Mouse (Mus musculus): ENCODE measurements around the gene Agk.
A peak's percentile ranks its signal among the peaks of the same experiment; 100 is the strongest.

Agk gene

GRCm38 (mm10) chr6:40324897-40325841 is at the start of gene Agk:
Agk (plus strand) TSS chr6:40325172.
- peak; percentile 38 to 65 for DNase-seq (ENCODE audit: low spot score in 2 of 2)

DNA sequence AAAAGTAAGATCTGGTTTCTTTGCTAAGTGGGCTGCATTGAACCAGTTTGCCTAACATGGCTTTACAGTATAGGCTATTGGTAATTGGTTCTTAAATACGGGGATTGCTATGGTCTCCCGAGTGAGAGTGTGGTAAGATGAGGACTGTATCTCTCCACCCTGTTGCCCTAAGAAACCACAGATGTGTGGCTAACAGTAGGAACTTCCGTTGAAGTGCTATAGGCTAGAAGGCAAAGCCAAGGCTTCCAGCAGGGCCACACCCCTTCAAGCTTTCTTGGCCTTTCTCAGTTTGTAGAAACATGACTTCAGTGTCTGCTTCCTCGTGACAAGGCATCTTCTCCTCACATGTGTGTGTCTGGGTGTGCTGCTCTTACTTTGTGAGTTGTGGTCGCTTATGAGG is 24.3 kb upstream of the Agk start:
- DNase-seq (ENCODE audit: low spot score in 2 of 2) = no peak

DNA sequence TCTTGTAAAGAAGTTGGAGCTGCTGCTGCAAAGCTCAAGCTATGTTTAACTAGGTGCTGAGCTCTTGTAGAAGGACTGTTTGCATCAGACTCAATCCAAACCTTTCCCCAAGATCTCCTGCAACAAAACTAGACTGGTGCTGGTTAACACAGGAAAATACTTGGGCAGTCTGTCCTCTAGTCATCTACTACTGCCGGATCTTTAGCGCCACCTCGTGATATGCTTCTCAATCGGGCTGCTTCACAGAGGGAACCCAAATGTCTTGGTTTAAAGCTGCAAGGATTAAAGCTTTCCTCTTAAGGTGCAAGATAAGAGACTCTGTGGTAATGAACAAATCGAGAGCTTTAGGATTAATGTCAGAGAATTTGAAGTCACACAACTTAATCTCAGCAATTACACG is 21.6 kb upstream of the Agk start:
- DNase-seq (ENCODE audit: low spot score in 2 of 2) = peak; percentile 39 to 92

GRCm38 (mm10) chr6:40304972-40305371 is 20.0 kb upstream of the Agk start:
- no peak for DNase-seq (ENCODE audit: low spot score in 2 of 2)

GRCm38 (mm10) chr6:40326341-40326740 is 1.4 kb downstream of the Agk start:
- DNase-seq (ENCODE audit: low spot score in 2 of 2) = no peak

GRCm38 (mm10) chr6:40333497-40333896 is 8.5 kb downstream of the Agk start:
- DNase-seq (ENCODE audit: low spot score in 2 of 2) = no peak

DNA sequence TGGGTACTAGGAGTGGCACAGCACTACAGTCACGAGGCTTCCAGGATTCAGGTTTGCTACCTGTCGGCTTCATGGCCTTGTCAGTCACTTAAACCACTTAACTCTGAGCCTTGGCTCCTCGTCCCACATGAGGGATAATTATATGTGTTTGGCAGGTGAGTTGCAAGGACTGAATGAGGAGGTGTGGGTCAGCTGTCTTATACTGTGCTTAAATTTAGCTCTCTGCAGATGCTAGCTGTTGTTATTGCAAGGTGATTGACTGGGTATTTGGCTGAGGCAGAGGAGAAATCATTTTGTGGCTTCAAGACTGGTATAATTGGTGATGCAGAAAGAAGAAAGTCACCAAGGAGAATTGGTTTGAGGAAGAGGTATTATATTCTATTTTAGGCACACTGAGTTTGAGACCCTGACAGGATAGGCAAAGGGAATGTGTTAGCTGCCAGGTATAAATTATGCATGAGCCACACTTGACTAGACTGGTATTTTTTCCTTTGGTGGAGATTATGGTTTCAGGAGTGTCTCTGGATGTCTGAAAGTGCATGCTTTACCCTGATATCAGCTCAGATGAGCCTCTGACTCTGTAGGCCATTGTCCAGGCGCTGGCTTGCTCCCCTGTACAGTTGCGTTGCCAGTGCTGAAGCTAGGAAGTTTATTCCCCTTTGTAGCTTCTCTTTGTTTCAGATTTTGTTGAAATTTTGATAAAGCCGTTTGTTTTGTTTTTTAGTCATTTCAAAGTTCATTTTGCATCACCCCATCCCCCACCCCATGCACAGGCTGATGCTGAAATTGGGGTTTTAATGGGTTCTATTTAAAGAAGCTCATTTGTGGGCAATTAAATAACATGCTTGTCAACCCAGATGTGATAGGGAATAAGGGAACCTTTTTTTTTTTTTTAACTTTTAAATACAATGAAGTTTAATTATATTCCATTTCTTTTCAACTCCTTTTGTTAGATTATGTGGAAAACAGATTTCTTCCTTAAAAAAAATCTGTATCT is 12.1 kb downstream of the Agk start:
- DNase-seq (ENCODE audit: low spot score in 2 of 2) = no peak

DNA sequence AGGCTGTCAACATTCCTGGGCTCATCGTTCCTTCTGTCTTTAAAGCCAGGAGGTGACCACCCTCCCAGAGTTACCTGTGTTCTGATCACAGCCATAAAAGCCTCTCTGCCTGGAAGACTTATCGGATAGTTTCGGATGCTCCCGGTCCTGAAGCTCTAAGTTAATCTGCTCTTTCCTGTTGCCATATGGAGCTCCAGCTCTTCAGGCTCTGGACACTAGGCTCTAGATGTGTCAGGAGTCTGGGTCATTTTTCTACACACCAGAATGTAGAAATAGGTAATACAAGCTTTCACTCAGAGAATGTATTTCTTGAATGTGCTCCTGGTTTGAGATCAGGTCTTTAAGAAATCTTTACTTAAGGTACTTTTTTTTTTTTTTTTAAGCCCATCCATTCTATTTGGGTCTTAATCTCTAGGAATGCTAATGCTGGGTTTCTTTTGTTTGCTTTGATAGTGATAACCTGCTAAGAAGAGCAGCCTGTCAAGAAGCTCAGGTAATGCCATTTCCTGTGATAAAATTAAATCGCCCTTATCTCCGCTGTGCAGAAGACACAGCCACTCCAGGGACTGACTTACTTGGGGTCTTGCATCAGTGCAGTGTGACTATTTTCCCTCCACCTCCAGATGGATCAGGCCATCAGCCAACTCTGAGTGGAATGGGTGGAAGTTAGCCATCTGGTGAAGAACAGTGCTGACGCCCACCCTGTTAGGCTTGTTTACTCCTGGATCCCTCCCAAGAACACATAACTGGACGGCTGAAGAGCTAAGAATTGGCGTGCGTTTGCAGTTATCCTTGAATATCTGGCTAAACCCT is 22.2 kb downstream of the Agk start:
- DNase-seq (ENCODE audit: low spot score in 2 of 2) = peak in 1 of 2 experiments; percentile 78

DNA sequence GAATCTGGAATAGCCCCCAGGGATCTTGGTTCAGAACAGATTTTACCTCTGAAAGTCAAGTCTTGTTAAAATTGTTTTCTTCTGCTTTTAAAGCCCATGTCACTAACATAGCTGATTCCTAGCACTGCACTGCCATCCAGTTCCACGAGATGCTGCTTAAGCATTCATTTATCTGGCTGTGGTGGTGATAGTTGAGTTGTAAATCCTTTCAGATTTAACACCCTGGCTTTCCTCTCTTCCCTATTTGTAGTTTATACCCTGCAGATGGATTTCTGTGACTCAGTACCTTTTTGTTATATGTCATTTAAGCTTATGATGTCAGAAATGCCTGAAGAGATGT is 22.8 kb downstream of the Agk start:
- no peak for DNase-seq (ENCODE audit: low spot score in 2 of 2)

DNA sequence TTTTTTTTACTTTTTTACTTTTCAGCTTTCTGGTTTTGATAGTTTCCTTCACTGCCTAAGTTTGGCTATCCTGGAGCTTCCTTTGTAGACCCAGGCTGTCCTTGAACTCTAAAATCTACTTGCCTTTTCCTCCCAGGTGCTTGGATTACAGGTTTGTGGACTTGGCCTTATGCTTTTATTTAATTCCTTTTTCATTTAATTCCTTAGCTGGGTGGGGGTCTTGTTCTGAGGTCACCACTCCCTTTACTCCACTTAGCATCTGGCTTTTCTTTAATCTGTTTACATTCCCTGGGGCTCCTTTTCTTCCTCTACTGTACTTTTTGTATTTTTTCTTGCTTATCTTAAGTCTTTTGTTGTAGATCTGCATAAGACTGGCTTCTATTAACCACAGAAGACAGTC is 25.1 kb downstream of the Agk start:
- DNase-seq (ENCODE audit: low spot score in 2 of 2) = no peak

GRCm38 (mm10) chr6:40350856-40351255 is 25.9 kb downstream of the Agk start:
- no peak for DNase-seq (ENCODE audit: low spot score in 2 of 2)

DNA sequence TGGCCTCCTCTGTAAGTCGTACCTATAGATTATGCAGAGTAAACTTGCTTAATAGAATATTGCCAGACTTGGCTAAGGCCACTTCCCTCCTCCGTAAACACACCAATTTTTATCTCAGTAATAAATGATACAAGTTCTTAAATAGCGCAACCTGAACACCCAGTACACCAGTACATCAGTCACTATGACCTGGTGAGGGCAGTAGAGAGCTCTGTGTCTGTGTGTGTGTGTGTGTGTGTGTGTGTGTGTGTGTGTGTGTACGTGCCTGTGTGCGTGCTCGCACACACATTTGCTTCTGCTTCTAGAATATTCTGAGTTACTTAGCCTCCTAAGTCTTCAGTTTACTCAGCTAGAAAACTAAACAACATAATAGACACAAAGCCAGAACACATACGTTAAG is 28.4 kb downstream of the Agk start:
- DNase-seq (ENCODE audit: low spot score in 2 of 2) = no peak

DNA sequence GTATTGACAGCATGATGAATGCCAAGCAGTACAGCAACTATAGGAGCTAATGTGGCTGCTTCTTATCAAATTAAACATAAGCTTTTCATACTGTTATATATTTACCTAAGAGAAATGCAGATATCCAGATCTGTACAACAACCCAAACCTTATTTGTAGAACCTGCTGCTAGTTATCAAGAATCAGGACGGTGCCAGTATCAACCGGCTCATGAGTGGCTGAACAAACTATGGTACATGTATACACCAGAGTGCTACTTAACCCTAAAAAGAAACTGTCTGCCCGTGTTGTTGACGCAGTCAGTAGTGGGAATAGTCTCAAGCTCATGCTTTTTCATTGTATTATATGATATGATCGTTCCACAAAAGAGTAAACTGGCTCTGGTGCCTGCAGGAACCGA is 46.1 kb downstream of the Agk start:
- no peak for DNase-seq (ENCODE audit: low spot score in 2 of 2)

GRCm38 (mm10) chr6:40380181-40380580 is 55.2 kb downstream of the Agk start:
- no peak for DNase-seq (ENCODE audit: low spot score in 2 of 2)

GRCm38 (mm10) chr6:40381908-40382307 is 56.9 kb downstream of the Agk start:
- no peak for DNase-seq (ENCODE audit: low spot score in 2 of 2)

GRCm38 (mm10) chr6:40385682-40386081 is 60.7 kb downstream of the Agk start:
- no peak for DNase-seq (ENCODE audit: low spot score in 2 of 2)

DNA sequence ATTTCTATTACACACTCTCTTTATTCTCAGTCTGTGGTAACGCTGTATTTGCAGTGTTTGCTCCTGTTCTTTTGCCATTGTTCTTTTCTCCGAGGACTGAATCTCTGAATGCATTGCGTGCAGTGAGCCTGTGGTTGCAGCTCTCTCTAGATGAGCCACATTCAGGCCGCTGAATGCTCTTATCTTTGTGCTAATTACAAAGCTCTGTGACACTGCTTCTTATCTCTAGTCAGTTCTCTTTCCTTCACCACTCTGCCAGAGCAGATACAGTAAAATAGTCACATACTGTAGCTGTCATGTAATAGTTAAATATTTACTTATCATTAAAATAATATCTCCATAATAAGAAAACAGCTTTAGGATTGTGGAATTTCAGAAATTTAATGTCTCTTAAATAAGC is 63.7 kb downstream of the Agk start:
- DNase-seq (ENCODE audit: low spot score in 2 of 2) = no peak

DNA sequence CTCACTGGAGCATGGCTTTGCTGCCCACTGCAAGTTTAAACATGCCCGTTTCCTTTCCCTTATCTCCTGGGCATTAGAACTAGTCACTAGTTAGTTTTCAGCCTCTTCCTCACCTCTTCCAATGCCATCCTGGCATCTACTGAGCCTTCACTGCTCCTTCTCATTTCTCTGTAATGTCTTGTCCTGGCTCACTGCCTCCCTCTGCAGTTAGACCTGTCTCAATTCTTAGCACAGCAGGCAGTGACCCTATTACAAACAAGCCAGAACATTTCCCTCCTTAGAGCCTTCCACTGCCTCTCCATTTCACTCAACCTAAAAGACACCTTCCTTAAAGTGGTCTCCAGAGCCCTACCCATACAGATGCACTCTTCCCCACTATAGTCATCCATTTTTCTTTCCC is 66.0 kb downstream of the Agk start:
- no peak for DNase-seq (ENCODE audit: low spot score in 2 of 2)

- peak; percentile 84 to 94 for DNase-seq (ENCODE audit: low spot score in 2 of 2)
Observed at GRCm38 (mm10) chr6:40393213-40393612, 68.2 kb downstream of the Agk start.

DNA sequence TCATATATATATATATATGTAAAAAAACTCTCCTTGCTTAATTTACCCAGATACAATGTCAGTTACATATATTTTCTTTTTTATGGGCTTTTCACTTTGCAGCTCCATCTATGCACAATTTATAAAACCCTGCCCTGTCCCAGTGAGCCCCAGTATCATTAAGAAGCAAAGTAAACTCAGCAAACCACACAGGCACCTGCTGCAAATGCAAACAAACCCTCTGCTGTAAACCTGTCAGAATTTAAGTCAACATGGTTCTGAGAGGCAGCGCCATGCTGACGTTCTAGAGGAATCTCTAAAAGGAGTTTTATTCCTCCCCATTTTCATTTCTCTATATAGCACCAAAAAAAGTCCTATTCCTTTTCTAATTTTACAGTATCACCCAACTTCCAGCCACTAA is 77.1 kb downstream of the Agk start:
- no peak for DNase-seq (ENCODE audit: low spot score in 2 of 2)

DNA sequence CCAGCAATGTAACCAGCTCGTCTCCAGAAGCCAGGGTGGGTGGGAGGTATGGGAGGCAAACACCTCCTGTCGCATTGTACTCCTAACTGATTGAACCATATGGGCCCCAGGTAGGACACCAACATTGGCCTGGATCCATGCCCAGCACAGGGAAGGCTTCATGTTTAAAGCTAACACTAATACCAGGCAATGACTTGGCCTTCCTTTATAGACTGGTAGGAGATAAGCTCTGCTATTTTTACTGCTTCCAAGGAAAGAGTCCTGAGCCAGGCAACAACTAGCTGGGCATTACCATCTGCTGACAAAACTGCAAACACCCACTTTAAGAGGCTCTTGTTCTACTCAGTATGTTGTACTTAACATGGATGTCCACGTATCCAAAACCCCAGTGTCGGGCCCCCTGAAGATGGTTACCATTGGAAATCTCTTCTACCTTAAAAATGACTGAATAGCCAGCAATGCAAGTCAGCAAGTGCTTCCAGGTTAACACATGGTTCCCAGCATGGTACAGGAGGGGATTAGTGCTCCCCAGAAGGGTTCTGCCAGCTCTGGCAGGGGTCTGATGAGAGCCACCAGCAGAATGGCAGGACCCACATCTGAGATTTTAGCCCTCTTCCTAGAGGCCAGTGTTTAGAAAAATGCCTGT is 78.8 kb downstream of the Agk start:
- peak in 1 of 2 experiments; percentile 54 for DNase-seq (ENCODE audit: low spot score in 2 of 2)
